Mouse (Mus musculus) splenic B cell, adult 2 months (primary cell): ENCODE data around the gene Olfr106-ps.

Experiments used
- DNase-seq: peaks from one replicate; pipeline ENCODE4 v3.0.0-alpha.2; 2011; ENCODE audit warnings: low read depth, low spot score
- H3K27me3 ChIP-seq: 2 replicates; pipeline ENCODE4 v1.6.1; 2012; ENCODE audit warnings: mild to moderate bottlenecking, low read length, moderate library complexity, mixed read lengths; ENCODE audit not compliant: control insufficient read depth, poor library complexity, insufficient read depth, severe bottlenecking
- H3K36me3 ChIP-seq: 2 replicates; pipeline ENCODE4 v1.6.1; 2012; ENCODE audit warnings: mild to moderate bottlenecking, low read length, moderate library complexity, mixed read lengths; ENCODE audit not compliant: control insufficient read depth, poor library complexity, insufficient read depth, severe bottlenecking

The Olfr106-ps gene

GRCm38 (mm10) chr17:37390093-37390492, at the start of gene Olfr106-ps:
Gene Olfr106-ps (plus strand): TSS chr17:37390393.
- DNase-seq: no peak
- H3K27me3 ChIP-seq: no peaks in the 10 kb centered on the region
- no peaks in the 10 kb centered on the region for H3K36me3 ChIP-seq

DNA sequence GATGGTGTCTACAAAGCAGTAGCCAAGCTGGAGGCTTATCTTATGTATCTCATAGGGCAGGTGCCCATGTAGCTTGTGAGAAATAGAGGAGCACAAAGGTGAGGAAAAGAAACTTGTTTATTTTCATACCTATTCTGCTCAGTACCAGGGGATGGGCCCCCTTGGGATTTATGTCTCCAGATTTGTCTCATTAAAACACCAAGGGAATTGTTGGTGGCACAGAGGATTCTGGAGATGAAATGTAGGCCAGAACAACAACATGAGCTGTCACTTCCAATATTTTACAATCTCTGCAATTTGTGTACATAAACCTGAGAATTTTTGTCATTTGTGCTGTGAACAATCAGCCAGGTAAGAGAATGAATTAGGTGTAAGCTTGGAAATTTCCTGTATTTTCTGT, 30.9 kb upstream of the Olfr106-ps start, which contains the start of gene Olfr104-ps:
Gene Olfr104-ps, plus strand, starts transcription at position 301 of the 400 bp plus-strand sequence.
- no peaks in the 10 kb centered on the region for H3K27me3 ChIP-seq
- DNase-seq: no peak
- H3K36me3 ChIP-seq: no peaks in the 10 kb centered on the region

- DNase-seq: no peak
- H3K36me3 ChIP-seq: no peaks in the 10 kb centered on the region
- H3K27me3 ChIP-seq: no peaks in the 10 kb centered on the region
Measured at GRCm38 (mm10) chr17:37378733-37379132, 11.5 kb upstream of the Olfr106-ps start, which contains the start of gene Olfr105-ps. Gene Olfr105-ps (plus strand): TSS chr17:37379033.

DNA sequence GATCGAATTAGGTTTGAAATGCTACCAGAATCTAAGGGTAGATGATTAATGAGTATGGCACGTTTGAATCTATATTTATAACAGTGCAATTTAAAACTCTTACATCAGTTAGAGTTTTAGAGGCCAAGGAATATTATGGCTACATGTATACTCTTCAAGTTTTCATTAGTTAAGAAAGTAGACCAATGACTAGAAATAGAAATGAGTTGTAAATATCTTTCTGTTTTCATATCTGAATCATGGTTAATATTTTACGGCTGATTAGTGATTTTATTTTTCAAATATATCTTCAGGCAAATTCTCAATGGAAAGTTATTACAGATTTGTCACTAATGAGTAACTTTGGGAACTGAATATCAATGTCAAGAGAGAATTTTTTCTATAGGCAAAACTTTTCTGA, 8.7 kb downstream of the Olfr106-ps start, which contains the start of gene Olfr107:
Gene Olfr107, plus strand, starts transcription at position 301 of the 400 bp plus-strand sequence.
- Histone ChIP-seq H3K27me3 (no peaks in the 10 kb centered on the region), H3K36me3 (no peaks in the 10 kb centered on the region)
- no peak for DNase-seq

DNA sequence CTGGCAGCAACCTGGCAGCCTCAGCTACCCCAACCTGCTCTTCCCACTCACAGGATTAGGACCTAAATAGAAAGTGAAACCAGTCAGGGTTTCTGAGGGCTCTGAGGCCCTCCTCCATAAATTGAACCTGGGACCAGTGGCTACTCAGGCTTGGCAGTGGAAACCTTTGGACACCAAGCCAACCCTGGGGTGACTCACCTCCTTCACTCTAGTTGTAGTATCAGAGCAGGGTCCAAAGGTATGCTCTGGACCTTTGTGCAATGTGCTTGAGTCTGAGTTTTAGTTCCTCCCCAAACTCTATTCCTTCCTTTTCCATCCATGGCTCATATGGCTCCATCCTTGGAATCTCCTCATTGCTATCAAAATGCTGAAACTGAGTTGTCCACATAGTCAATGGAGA, 23.2 kb downstream of the Olfr106-ps start:
- Histone ChIP-seq H3K27me3 (no peaks in the 10 kb centered on the region), H3K36me3 (no peaks in the 10 kb centered on the region)
- DNase-seq: no peak

- Histone ChIP-seq H3K36me3 (no peaks in the 10 kb centered on the region), H3K27me3 (no peaks in the 10 kb centered on the region)
- DNase-seq: no peak
Measured at GRCm38 (mm10) chr17:37445180-37445579, 55.0 kb downstream of the Olfr106-ps start, which contains the start of gene Olfr108. Gene Olfr108 (plus strand): TSS chr17:37445480.
